Comparison of ENCODE assay signal across 19 mouse cellular contexts in the genomic region with DNA sequence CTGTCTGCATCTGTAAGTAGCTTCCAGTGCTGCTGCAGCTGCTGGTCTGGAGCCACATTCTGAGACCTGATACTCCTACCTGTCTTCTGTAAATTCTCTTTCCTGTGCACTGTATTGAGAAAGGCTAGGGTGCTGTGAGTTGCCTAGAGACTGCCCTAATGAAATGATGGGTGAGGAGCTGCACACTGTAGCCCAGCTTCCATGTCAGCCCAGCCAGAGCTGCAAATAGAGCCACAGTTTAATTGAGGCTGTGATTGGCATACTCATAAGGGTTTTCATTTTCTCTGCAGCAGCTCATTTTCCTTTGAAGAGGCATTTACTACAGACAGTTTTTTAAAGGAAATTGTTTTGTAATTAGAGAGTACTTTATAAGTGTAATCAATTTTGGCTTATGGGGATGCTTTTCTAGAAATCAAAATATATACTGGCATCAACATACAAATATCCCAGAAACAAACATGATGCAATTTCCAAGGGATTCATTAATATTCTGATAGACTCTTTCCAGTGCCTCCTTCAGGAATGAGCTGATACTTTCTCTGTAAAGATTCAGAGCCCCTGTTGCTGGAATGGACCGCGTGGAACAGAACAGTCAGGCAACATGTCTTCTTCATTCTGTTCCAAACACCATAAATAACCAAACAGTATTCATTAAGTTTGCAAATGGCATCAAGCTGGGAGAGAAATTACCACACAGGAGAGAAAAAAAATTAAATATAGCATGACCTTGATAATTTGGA.
DNase-seq lines count a peak whose midpoint lies in the region; ATAC-seq and TF ChIP-seq lines count a peak whose summit lies in the region.
"Had no signal": no experiment of that assay in that cellular context is flagged by ENCODE, and none has a peak within 500 bp of the region (broad histone marks: within the 10 kb centered on the region; RNA-seq: fewer than 3 reads in every experiment).

No protein-coding gene starts in this region.

- no peaks in the 10 kb centered on the region for H3K9me3 ChIP-seq in neural tube, embryonic 13.5 days
- H3K9me3 ChIP-seq in hindbrain, postnatal 0 days (ENCODE audit: low read length) = no peaks in the 10 kb centered on the region

- no peaks in the 10 kb centered on the region for H3K27me3 ChIP-seq in neural tube, embryonic 13.5 days
- no peaks in the 10 kb centered on the region for H3K27me3 ChIP-seq in hindbrain, postnatal 0 days (ENCODE audit: insufficient read depth, low read length)
- H3K27me3 ChIP-seq: CH12.LX; limb, embryonic 12.5 days had no signal

- DNase-seq in heart, adult 11 months = peak; percentile 66
- DNase-seq in heart, postnatal 36 days = no peak
- no peak for DNase-seq in neural tube, embryonic 10.5 days (ENCODE audit: extremely low spot score, low spot score)
- no peak for DNase-seq in hindbrain, postnatal 0 days (ENCODE audit: low spot score)
- no peak for DNase-seq in urinary bladder, postnatal 14 days (ENCODE audit: low spot score)
- DNase-seq in kidney, adult 8-10 months = no peak
- DNase-seq in adrenal gland, postnatal 4 days (ENCODE audit: low spot score in 2 of 2) = no peak
- DNase-seq: adrenal gland, postnatal 14 days; cerebellum, postnatal 36 days; gastrocnemius, adult 2 months; heart, postnatal 10 days; kidney, postnatal 10 days; lung, postnatal 10 days; thymus, adult 2 months had no signal

- no peak overlapping the region for H3K9ac ChIP-seq in neural tube, embryonic 13.5 days
- no peak overlapping the region for H3K9ac ChIP-seq in hindbrain, postnatal 0 days (replicated peaks; ENCODE audit: low read length)
- H3K9ac ChIP-seq: limb, embryonic 12.5 days; liver, embryonic 14.5 days had no signal

- peaks cover 9% of the 10 kb centered on the region; the same call in 1 of the 2 replicates for H3K4me1 ChIP-seq in neural tube, embryonic 13.5 days (replicated peaks)
- H3K4me1 ChIP-seq in hindbrain, postnatal 0 days (ENCODE audit: insufficient read depth, low read length) = 0 out of 2 replicates have a peak, but pooled peaks cover 3% of the 10 kb centered on the region
- H3K4me1 ChIP-seq: limb, embryonic 12.5 days had no signal

- peak overlapping the region; percentile 49; the same call in 1 of the 2 replicates for H3K27ac ChIP-seq in neural tube, embryonic 13.5 days (replicated peaks)
- H3K27ac ChIP-seq in hindbrain, postnatal 0 days = no peak overlapping the region; the same call in 1 of the 2 replicates
- H3K27ac ChIP-seq: gastrocnemius, adult 2 months; limb, embryonic 12.5 days; liver, embryonic 14.5 days had no signal

- H3K36me3 ChIP-seq in neural tube, embryonic 13.5 days = no peaks in the 10 kb centered on the region
- no peaks in the 10 kb centered on the region for H3K36me3 ChIP-seq in hindbrain, postnatal 0 days (ENCODE audit: insufficient read depth, low read length)
- H3K36me3 ChIP-seq: limb, embryonic 12.5 days had no signal

- no peak for TF ChIP-seq CTCF in hindbrain, postnatal 0 days (IDR thresholded peaks at IDR 0.05; ENCODE audit: low read depth)

- no peak overlapping the region for H3K4me3 ChIP-seq in neural tube, embryonic 13.5 days
- no peak overlapping the region for H3K4me3 ChIP-seq in hindbrain, postnatal 0 days (ENCODE audit: low read length)
- H3K4me3 ChIP-seq: gastrocnemius, adult 2 months; limb, embryonic 12.5 days had no signal

- H3K4me2 ChIP-seq in neural tube, embryonic 13.5 days = no peak overlapping the region
- H3K4me2 ChIP-seq in hindbrain, postnatal 0 days (ENCODE audit: low read depth, low read length) = no peak overlapping the region
- H3K4me2 ChIP-seq: limb, embryonic 12.5 days had no signal

- ATAC-seq in neural tube, embryonic 13.5 days (ENCODE audit: low read depth) = peak; percentile 65
- ATAC-seq in hindbrain, postnatal 0 days = peak; percentile 69
- ATAC-seq: intestine, embryonic 16.5 days had no signal

- intact Hi-C loops in heart, postnatal 36 days (cut with DNase I) = no loop called here

- 63% methylated on average over 2 of the region's 2 CpGs for WGBS in neural tube, embryonic 13.5 days
- 33% methylated on average over 2 of the region's 2 CpGs for WGBS in hindbrain, postnatal 0 days
